Mouse (Mus musculus): Measurements from ENCODE around the gene Klk7.

Klk7 gene

GRCm38 (mm10) chr7:43796355-43796754 is 14.7 kb upstream of the Klk7 start:
- no peak for DNase-seq (ENCODE audit: low spot score in 2 of 2)

GRCm38 (mm10) chr7:43797333-43797769 is 13.7 kb upstream of the Klk7 start, which contains the start of gene Klk8:
TSS of gene Klk8 (plus strand) at chr7:43797577.
- peak in 1 of 2 experiments; percentile 55 for DNase-seq (ENCODE audit: low spot score in 2 of 2)

DNA sequence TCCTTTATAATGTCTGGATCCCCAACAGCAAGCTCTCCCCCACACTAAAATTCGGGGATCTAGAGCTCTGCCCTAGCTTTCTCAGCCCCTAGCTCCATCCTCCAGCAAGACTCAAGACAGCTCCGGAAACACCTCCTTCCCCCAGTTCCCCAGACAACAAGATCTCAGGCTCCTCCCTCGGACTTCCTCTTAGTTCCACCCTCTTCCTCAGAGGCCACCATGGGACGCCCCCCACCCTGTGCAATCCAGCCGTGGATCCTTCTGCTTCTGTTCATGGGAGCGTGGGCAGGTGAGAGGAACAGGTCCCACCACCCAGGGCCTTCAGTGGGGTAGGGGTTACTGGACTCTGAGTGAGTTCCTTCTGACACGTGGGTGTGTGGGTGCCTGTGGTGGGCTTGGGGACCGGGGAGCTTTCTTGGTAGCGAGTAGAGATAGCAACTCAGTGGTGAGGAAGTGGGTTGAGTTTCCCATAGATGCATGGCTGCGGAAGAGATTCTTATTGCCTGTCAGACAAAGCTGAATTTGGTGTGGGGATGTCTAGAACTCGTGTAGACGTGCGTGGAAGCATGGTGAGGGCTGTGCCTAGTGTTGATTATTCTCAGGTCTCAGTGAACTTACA is 13.1 kb upstream of the Klk7 start:
- DNase-seq (ENCODE audit: low spot score in 2 of 2) = no peak

DNA sequence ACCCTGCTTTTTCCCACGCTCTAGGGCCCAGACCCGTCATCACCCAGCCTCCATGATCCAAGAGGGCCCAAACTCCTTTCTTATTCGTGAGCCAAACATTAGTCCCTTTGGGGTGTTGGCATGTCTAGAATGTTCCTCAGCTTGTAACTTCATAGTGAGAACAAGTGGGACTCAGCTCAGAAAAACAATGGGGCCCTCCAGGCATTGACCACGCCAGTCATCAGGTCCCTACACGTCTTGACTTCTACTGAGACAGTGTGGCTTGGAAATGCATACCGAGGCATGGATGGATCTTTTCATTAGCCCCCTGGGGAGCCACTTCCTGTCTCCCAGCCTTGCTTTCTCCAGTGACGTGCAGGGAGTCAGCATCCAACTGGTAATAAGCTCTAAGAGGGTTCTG is 11.2 kb upstream of the Klk7 start:
- no peak for DNase-seq (ENCODE audit: low spot score in 2 of 2)

- no peak for DNase-seq (ENCODE audit: low spot score in 2 of 2)
These were observed 4.1 kb downstream of the Klk7 start for GRCm38 (mm10) chr7:43815211-43815610.

- DNase-seq (ENCODE audit: low spot score in 2 of 2) = no peak
These were observed 5.7 kb downstream of the Klk7 start for GRCm38 (mm10) chr7:43816746-43817145.

DNA sequence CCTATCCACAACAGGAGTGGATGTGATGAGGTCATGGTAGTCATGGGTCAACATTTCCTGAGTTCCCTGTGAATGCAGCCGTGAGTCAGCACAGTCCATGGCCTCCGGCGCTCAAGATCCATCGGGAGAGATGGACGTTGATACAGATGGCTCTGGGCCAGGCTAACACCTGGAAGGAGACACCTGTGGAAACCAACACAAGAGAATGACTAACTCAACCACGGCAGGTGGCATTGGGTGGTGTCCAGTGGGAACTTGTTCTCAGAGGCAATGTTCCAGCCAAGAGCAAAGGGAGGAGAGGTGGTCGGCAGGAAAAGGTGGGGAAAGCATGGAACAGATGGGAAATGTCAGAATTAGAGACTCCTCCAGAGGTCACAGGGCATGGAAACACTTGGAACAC is 10.5 kb downstream of the Klk7 start:
- no peak for DNase-seq (ENCODE audit: low spot score in 2 of 2)

DNA sequence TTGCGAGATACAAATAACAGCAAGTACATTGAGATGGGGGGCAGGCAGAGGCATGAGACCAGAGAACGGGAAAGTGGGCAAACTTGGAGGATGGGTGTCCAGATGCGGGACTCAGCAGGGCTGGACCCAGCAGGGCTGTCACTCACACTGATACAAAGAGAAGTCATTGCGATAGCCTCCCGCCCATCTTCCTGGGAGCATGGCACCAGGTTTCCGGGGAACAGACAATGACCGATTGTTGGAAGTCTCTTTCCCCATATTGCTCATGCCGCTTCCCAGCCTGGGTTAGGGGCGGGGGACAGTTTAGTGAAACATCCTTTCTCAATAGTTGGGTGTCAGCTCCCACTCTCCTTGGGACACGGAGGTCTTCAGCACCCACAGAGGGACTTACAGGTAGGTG is 13.1 kb downstream of the Klk7 start, which contains the start of gene Klk6:
Gene Klk6 (plus strand): TSS at position 301 of the 400 bp plus-strand sequence.
- DNase-seq (ENCODE audit: low spot score in 2 of 2) = no peak

DNA sequence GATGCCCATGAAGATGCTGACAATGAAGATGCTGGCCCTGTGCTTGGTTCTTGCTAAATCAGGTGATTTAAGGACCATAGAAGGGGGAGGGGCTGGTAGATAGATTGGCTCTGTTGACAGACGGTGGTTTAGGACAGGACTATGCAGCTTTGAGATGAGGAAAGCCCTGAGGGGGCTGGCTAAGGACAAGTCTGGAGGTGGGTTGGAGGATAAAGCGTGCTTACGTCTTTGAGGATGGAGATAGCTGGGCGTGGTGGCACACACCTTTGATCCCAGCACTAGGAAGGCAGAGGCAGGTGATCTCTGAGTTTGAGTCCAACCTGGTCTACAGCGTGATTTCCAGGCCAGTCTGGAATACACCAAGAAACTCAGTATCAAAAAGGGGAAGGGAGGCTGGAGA is 15.0 kb downstream of the Klk7 start:
- DNase-seq (ENCODE audit: low spot score in 2 of 2) = no peak

- DNase-seq (ENCODE audit: low spot score in 2 of 2) = no peak
These were observed 16.6 kb downstream of the Klk7 start for GRCm38 (mm10) chr7:43827706-43828105.

- no peak for DNase-seq (ENCODE audit: low spot score in 2 of 2)
These were observed 17.9 kb downstream of the Klk7 start for GRCm38 (mm10) chr7:43829006-43829405.

- DNase-seq (ENCODE audit: low spot score in 2 of 2) = no peak
These were observed 30.6 kb downstream of the Klk7 start, which contains the start of gene Klk5 for GRCm38 (mm10) chr7:43841701-43842100. TSS of gene Klk5 (plus strand) at chr7:43841971.

- DNase-seq (ENCODE audit: low spot score in 2 of 2) = no peak
These were observed 32.7 kb downstream of the Klk7 start for GRCm38 (mm10) chr7:43843801-43844200.

DNA sequence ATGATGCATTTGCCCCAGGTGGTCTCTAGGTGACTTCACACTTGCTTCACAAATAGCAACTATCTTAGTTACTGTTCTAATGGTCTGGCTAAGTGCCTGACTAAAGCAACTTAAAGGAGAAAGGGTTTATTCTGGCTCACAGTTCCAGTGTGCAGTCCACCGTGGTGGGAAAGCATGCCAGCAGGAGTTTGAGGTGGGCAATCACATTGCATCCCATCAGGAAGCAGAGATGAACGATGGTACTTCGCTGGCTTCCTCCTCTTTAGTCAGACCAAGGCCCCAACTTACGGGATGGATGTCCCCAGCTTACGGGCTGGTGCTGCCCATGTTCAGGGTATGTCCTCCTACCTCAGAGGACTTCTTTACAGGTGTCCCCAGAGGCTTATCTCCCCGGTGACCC is 40.5 kb downstream of the Klk7 start:
- no peak for DNase-seq (ENCODE audit: low spot score in 2 of 2)

GRCm38 (mm10) chr7:43854642-43855380 is 43.7 kb downstream of the Klk7 start:
- DNase-seq (ENCODE audit: low spot score in 2 of 2) = no peak

- DNase-seq (ENCODE audit: low spot score in 2 of 2) = no peak
These were observed 44.6 kb downstream of the Klk7 start for GRCm38 (mm10) chr7:43855709-43856108.

- DNase-seq (ENCODE audit: low spot score in 2 of 2) = no peak
These were observed 45.2 kb downstream of the Klk7 start for GRCm38 (mm10) chr7:43856307-43856706.

DNA sequence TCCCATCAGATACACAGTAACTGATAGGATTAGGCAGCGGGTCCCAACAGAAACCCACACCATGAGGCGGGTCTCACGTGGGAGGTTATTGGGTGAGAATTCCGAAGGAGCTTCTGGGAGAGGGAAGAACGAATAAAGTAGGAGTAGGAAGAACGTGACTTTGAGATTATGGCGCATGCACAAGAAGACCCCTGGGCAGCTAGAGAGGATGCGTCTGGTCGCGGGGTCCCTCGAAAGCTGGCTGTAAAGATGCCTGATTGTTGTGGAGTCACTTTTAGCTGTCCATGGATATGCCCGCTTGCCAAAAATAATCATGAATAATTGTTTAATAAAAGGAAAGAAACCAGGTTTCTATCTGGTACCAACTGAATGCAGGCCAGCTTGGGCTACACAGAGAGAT is 46.4 kb downstream of the Klk7 start:
- DNase-seq (ENCODE audit: low spot score in 2 of 2) = no peak

- DNase-seq (ENCODE audit: low spot score in 2 of 2) = no peak
These were observed 49.3 kb downstream of the Klk7 start for GRCm38 (mm10) chr7:43860411-43860810.
